Mouse (Mus musculus) cerebellum, postnatal 10 days (tissue): ENCODE measurements around the gene Lypd6b.

ENCODE experiments used
- DNase-seq, 2 experiments: peaks; one replicate each; pipeline ENCODE4 v3.0.0; 2021; ENCODE audit warnings: mixed read lengths in 2 of 2

Gene Lypd6b

DNA sequence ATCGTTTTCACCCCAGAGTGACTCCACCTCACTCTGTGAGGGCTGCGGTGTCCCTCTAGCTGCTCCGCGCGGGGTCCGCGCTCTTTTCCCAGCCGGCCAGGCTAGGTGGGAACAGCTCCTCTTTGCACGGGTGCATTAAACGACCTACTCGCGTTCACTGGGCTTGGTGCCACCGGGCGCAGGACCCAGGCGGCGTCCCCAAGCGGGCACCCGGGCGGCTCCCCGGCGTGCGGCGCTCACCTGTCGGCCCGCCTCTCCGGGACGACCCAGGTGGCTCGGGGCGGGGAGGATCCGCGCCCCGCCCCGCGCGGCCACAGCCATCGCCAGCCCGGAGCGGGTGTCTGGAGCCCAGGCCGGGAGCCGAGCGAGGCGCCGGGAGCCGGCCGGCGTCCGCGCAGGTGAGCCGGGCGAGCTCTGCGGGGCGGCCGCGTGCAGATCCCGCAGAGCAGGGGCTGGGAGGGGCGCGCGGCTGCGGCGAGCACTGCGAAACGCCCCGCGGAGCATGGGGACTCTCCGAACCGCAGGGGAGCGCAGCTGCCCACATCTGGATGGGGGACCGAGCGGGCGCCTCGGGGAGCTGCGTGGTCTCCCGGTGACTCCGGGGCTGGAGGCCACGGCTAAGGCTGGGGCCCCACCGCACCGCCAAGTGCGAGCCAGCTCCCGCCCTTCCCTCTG is at the start of gene Lypd6b:
Lypd6b (plus strand) TSS at position 313 of the 675 bp plus-strand sequence.
- peak; percentile 49 to 52 for DNase-seq

DNA sequence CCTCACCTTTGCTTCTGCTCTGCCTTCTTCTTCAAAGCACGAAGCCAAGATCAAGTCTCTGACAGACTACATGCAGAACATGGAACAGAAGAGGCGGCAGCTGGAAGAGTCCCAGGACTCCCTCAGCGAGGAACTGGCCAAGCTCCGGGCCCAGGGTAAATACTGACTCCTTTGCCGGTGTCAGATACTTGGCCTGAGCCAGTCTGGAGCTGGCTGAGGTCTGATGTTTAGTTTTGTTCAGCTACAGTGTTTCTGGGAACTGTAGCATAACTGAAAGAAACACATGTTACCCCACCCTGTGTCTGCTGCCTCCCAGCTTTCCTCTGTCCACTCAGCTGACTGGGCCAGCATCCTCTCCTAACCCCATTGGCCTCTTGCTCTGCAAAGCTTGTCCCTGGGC is 48.4 kb upstream of the Lypd6b start:
- DNase-seq: peak; percentile 79 to 89

DNA sequence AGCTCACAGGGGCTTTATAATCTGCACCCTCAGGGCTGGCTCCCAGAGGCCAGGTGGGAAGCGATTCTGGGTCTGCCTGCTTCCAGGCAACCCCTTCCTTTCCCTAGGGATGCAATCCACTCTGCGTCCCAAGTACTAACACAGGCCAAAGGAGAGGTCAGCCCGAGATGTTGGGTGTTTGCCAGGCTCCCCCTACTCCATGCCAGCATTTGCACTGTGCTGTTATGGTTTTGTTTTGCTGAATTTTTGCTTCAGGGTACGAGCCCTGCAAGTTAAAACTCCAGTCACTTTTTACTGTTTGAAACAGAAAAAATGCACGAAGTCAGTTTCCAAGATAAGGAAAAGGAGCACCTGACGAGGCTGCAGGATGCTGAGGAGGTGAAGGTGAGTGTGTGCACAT is 46.5 kb upstream of the Lypd6b start:
- peak; percentile 57 to 62 for DNase-seq

DNA sequence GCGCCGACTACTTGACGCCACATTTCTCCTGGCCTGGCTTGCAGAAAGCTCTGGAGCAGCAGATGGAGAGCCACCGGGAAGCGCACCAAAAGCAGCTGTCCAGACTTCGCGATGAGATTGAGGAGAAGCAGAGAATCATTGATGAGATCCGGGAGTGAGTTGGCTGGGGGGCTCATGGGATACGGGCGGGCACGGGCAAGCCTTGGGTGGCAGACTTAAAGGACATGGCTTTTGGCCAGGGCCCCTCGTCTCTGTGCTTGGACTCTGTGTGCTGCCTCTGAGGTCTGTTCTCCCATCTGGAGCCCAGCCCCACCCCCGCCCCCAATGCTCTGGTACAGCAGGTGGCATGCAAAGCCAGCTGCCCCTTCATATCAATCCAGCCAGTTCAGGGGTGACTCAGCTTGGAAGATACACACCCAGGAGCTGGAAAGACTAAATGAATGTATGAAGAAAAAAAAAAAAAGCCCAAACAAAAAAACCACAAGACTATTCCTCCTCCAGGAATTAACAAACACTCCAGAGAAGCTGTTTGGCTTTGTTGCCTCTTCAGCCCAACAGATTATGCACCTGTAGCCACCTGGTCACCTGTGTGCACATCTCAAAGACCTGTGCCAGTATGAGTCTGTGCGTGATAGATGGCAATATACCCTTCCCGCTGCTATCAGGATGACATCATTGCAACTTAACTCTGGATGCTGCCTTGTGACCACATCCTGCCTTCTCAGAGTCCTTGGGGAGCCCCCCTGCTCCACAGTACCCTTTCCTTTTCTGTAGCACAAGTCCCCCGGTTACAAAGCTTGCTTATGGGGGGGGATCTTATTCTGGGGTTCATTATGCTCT is 45.4 kb upstream of the Lypd6b start:
- DNase-seq: peak; percentile 87 to 92

DNA sequence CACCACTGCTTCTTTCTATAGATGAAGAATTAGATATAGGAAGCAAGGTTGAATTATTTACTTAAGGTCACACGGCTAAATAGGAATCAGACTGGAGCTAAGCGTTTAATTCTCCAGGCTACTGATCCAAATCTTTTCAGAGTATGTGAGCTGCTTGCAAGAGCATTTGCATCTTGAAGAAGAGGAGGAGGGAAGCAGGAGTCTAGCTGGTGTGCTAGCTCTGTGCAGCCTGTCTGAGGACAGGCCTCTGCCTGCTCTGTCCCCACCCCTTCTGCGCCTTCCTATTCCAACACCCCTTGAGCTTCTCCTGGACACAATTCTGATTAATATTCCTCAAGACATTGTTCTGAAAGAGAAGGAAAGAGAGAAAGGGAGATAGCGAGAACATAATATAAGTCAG is 44.6 kb upstream of the Lypd6b start:
- DNase-seq: no peak

DNA sequence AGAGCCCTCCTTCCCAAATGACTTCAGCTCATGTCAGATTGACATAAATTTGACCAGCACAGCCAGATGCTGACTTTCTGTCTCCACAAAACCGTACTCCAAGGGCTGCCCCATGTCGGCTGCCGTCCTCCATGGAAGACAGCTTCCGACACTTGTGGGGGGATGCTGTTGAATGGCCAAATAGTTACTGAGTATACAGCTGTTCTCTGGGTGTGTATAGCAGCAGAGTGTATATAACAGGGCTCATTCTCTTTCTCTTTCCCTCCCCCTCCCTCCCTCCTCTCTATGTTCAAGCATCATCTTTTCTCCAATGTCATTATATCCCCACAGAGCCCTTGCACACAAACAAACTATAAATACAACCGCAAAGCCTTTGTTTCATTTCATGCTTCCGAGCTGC is 43.7 kb upstream of the Lypd6b start:
- DNase-seq: no peak

DNA sequence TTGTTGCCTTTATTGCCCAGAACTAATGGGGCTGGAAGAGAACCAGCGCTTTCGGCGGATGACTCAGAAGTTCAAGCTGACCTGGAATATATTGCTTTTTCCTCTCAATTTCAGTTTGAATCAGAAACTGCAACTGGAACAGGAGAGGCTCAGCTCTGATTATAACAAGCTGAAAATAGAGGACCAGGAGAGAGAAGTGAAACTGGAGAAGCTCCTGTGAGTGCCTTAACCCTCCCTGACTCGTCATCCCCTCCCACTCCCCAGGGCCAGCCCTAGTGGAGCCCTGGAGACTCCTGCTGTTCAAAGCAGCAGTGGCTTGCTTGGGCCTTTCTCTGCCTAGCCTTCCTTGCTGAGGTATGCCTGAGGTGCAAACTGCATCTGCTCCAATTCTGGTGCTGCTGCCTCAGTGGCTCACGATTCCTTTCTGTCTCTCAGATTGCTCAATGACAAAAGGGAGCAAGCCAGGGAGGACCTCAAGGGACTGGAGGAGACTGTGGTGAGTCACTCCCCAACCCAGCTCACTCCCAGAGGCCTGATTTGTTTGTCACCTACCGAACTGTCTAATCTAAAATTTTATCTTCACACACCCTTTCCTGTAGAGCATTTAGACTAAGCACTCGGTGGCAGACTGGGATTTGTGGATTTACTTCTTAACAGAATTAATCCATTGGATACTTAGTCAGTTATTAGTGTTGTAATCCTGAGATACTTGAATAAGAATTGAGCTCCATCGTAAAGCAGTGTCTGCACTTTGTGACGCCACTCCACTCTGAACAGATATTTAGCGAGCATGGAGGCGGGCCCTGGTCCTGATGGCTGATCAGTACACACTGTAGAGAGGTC is 43.0 kb upstream of the Lypd6b start:
- no peak for DNase-seq

DNA sequence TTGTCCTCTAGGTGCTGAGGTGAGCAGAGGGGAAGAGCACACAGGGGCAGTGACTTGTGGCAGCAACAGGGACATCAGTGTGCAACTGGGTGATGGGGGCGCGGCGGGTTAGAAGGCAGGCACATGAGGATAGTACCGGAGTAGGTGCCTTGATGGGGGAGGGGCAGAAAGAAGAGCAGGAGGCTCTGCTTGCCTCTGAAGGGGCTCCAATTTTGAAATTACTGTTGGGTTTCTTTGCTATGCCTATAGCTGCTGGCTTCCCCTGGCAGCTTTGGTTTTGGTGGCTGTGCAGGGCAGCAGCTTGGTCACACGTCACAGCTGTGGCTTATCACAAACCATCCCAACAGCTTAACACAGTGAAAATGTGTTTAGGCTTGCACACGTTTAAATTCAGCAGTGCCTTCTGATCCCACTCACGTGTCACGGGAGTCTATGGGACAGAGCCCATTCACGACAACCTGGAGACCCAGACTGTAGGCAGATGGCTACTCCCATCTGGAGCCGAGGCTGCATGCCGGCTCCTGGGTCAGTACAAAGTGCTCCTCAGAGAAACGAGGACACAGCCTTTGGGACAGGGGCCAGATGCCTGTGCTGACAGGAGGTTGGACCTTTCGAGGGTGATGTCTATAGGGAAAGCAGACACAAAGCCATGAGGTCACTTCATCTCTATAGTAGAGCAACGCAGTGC is 42.2 kb upstream of the Lypd6b start:
- DNase-seq: peak; percentile 82 to 84

DNA sequence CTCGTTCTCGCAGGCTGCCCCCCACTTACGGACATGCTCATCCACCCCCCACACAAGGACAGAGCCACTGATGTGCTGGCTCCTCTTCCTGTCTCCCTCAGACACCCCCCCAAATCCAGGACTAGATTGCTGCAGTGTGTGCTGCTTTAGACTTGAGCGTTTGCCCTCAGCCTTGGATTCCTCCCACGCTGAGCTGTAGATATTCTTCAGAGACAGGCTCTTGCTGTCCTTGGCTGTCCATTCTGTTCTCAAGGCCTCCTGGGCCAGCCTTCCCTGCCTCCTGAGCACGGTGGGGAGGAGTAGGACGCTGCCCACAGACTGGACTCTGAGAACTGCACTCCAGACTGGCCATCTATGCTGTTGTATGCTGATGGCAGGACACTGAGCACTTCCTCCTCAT is 40.5 kb upstream of the Lypd6b start:
- no peak for DNase-seq

DNA sequence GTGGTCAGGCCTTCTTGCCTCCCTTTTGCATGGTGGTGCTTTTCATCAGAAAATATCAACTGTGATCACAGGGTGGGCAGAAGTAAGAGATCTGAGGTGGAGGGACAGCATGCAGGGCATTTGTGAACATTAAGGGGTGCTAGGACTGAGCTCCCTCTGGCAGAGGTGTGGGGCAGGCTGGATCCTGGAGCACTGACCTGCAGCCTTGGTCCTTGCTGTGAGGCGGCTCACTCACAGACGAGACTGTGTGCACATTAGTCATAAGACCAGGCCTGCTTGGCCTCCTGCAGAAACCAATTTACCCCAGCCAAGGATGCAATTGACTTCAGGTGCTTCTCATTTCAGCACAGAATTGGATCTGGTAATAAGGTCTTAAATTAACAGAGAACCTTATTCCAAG is 39.8 kb upstream of the Lypd6b start:
- DNase-seq: no peak

DNA sequence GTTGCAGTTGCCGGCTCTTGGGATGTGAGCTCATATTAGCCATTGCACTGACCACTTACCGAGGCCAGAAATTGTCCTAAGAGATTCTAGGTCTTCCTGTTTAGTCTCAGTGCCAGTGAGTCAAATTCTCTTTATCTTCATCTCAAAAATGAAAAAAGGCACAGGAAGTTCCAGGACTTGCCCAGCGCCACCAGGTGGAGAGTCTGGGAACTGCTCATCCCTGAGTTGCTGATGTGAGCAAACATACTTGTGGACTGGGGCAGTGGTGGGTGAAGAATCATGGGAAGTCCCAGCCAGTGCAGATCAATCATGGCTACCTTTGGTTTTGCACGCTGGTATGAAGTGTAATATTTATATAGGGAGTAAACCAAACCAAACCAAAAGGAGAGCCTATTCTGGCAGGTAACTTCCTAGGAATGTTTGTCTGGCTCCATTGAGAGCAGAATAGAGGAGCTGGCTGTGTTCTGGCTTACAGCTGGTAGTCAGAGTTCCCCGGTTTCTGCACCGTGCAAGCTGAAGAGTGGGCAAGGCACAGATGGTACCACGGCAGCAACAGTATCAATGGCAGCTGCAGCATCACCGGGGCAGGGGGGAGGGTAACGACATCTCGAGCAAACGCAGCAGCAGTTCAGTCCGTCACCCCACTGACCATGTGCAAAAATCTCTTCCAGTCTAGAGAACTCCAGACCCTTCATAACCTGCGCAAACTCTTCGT is 38.7 kb upstream of the Lypd6b start:
- peak; percentile 75 to 86 for DNase-seq

DNA sequence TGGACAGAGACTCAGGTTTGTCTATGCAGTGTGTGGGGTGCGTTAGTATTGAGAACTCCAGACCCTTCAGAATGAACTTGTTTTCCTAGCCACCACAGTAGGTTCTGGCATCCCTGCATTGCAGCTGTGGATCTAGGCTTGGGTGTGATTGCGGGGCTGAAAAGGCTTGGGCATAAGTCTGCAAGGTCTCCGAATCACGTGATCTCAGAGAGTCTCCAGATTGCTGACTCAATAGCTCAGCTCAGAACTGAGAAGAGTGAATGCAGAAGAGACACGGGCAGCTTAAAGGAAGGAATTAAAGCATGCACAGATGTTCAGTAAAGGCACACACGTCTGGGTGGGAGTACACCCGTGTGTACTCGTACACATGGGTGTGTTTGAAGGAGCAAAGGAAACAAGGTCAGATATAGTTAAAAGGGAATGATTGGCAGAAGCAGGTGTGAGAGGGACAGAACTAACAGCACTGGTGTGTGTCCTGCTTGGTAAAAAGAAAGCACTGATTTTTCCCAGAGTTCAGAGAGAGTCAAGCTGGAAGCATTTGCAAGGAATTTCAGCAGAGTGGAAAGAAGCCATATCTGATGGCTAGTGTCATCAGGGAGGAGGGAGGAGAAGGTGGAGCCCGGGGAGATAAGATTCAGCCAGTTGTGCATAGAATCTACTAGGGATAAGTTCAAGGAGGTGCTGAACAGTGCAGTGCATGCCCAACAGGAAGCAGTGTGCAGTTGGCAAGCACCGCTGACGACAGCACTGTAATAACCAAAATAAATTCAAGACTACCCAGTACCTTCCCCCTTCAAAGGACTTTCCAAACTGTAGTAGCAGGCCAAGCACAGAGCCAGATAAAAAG is 37.5 kb upstream of the Lypd6b start:
- DNase-seq: no peak

DNA sequence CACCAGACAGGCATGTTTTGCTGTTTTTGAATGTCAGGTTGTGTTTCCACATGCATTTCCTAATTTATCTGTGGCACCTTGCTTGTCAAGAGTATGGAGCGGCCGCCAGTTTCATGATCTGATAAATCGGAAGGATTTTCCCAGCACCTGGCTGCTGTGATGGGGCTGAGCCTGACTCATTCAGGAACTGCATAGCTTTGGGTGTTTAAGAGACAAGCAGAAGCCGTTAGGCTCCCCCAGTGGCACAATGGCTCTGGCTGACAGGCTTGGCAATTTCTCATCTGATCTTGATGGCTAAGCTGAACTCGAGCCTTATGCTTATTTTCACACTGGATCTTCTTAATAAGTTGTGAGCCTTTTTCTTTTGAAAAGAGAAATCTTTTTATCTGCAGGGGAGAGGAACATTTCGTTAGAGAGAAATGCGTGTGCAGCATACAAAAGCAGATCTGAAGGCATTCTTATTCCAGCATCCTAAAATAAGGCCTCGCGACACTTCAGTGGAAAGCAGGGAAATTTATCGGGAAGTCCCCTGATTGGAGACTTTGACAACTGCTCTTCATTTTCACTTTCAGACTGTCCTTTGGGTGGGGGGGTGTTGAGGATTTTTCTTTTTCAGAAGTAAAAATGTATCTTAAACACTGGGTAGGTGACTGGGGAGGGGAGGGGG is 35.8 kb upstream of the Lypd6b start:
- no peak for DNase-seq

DNA sequence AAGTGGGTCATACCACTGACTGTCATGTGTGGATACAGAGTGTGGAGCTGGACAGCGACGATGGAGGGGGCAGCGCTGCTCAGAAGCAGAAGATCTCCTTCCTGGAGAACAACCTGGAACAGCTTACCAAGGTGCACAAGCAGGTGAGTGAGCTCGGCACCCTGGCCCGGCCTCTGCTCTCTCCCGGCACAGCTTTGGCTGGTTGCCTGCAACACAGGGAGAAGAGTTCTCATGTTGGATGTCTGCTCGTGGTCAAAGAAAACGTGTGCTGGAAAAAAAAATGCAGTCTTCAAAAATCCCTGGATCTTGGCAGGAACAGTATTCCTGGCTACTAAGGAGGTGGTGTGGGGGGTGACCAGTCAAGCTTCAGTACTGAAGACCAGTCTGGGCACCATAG is 35.3 kb upstream of the Lypd6b start:
- peak; percentile 52 to 67 for DNase-seq

DNA sequence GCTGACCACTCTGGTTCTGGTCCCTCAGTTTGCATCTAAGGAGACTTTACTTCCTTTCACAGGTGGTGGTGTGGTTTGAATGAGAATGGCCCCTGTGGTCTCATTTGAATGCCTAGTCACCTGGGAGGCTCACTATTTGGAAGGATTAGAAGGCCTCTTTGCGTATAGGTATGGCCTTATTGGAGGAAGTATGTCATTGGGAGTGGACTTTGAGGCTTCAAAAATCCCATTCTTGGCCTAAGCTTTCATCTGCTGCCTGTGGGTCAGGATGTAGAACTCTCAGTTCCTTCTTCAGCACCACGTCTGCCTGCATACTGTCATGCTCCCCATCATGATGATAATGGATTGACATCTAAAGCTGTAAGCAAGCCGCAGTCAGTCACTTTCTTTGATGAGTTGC is 34.4 kb upstream of the Lypd6b start:
- no peak for DNase-seq

DNA sequence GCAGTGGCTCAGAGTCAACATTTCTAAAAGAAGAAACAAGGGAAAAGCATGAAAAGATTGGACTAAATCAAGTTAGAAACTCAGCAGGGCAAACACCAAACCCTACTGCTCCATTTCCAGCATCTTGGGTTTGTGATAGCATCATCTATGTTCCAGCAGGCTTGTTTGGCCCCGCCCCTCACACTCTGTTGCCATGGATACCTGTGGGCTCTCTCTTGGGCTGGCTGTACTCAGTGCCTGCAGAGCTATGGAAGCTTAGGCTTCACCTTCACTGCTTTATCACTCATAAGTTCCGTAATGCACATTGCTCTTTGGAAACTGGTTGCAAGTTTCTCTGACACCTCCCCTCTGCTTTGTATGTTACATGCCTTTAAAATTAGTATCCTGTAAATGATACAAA is 32.4 kb upstream of the Lypd6b start:
- peak; percentile 60 to 71 for DNase-seq

DNA sequence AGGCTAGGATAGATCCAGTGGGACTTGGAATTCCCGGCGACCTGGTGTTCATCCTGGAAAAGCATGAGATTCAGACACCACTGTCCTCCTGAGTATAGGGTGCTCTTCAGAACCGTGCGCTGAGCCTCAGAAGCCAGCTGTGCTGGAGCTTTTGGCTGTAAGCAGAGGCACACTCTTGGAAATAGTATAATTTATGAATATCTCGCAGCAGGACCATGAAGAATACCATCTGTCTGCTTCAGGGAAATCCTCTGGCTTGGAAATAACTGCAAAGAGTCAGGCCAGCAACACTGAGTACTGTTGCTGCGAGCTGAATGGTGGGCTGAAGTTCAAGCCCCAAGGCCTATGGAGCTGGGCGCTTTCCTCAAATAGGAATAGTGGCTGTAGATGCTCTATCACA is 29.9 kb upstream of the Lypd6b start:
- DNase-seq: peak; percentile 62 to 73

DNA sequence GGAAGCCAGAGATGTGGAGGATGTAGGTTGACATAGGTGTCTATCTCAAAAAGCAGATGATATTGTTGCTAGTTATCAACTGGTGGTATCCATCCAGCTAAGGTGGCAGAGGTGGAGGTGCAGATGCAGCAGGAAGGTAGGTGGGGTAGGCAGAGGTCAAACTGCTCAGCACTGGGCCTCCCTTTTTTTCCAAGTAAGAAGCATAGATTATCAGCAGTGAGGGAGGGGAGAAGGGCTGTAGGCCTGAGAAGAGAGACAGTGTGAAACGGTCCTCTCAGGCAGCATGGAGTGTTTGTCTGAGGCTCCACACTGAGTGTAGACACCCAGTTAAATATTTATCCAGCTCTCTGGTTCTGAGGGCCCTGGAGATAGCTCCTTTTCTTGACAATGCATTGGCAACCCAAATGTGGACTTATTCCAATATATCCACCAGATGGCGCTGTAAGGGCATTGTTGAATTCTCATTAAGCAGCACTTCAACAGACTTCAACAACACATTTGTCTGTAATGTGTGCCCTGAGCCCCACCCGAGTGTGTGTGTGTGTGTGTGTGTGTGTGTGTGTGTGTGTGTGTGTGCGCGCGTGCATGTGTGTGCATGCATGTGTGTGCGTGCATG is 23.0 kb upstream of the Lypd6b start:
- DNase-seq: peak; percentile 71 to 85

DNA sequence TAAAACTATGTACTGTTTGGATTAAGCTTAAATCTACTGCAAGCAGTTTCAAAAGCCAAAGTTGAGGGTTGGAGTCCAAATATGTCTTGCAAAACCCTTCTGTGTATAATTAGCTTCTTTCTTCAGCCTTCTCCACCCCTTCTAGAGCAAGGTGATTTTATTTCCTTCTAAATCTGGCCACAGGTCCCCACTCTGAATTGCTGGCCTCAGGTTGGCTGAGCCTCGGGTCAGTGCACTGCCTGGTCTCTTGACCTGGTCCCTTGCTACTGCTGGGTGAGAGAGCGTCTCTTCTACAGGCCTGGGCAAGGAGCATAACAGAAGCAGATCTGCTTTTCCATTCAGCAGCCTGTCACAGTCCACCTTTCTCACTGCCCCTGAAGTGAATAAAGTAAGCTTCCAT is 18.6 kb upstream of the Lypd6b start:
- DNase-seq: no peak

DNA sequence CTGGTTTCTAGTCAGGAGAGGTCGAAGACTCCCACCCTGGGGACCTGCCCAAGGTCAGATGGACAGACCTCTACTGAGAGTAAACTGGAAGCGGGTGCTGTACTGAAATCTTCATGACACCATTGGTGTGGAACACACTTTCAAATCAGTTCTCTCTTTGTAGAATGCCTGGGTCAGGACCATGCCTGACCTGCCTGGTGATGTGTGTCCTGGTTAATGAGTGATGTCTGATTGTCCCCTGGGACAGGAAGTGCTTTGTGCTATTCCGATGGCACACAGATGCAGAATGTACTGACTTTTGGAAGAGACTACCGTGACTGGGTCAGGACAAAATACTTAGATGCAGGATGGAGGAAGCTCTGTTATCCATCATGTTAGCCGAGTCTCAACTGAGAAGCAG is 17.0 kb upstream of the Lypd6b start:
- no peak for DNase-seq
